Mouse (Mus musculus): ENCODE results near the gene Mapkbp1. TPM values are rescaled to one million over a fixed set of nuclear protein-coding genes. Genes with fewer than 3 reads are reported as not detected.
A peak's percentile ranks its signal among the peaks of the same experiment; 100 is the strongest.

Mapkbp1 gene
- polyA plus RNA-seq, 1 experiment from 2014 or later = 1.1 TPM

DNA sequence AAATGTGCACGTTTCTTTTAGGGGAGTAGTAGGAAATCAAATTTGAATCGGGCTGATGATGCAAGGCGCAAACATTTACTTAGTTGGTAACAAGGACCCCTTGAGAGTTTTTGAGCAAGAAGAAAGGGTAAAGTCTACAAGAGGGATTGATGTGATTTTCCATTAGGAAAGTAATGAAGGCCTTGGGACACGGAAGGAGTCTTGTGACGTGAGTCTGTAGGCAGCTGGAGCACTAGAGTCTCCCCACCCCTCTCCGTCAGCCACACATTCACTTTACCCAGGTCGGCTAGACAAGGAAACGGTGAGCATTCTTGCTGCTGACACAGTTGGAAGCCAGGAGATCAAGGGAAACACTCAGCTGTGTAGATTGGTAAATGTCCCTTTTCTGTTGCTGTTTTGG, 13.4 kb downstream of the Mapkbp1 start:
- Histone ChIP-seq H3K9me3 (ENCODE audit: control insufficient read depth, low read length) (no peaks in the 10 kb centered on the region), H3K9ac (ENCODE audit: low read length) (no peak overlapping the region), H3K4me1 (replicated peaks; ENCODE audit: control insufficient read depth, insufficient read depth) (no peaks in the 10 kb centered on the region), H3K4me2 (replicated peaks; ENCODE audit: low read depth) (no peak overlapping the region), H3K27me3 (ENCODE audit: control insufficient read depth, insufficient read depth, low read length) (no peaks in the 10 kb centered on the region), H3K27ac (replicated peaks) (no peak overlapping the region), H3K36me3 (ENCODE audit: control insufficient read depth, insufficient read depth, low read length) (no peaks in the 10 kb centered on the region; the same call in 1 of the 2 replicates), H3K4me3 (ENCODE audit: low read depth, low read length) (no peak overlapping the region)
- 0 out of 2 replicates have a peak, but pooled peaks have one; percentile 40 for ATAC-seq (ENCODE audit: low FRiP score, low TSS enrichment)
- no peak for TF ChIP-seq EP300 (optimal IDR thresholded peaks at IDR 0.05)
- no peak for TF ChIP-seq CTCF (IDR thresholded peaks at IDR 0.05; ENCODE audit: low read depth)
- peak; percentile 41 for DNase-seq (ENCODE audit: low spot score)
- WGBS = 67% methylated on average over 8 of the region's 8 CpGs

GRCm38 (mm10) chr2:119986369-119986768, 13.9 kb downstream of the Mapkbp1 start:
- H3K27ac ChIP-seq (replicated peaks) = no peak overlapping the region
- DNase-seq (ENCODE audit: low spot score) (peak; percentile 23), ATAC-seq (ENCODE audit: low FRiP score, low TSS enrichment) (no peak)
- H3K9ac ChIP-seq (ENCODE audit: low read length) = no peak overlapping the region
- no peak for TF ChIP-seq CTCF (IDR thresholded peaks at IDR 0.05; ENCODE audit: low read depth)
- no peak for TF ChIP-seq EP300 (optimal IDR thresholded peaks at IDR 0.05)
- WGBS = 58% methylated on average over 6 of the region's 6 CpGs
- H3K4me1 ChIP-seq (replicated peaks; ENCODE audit: control insufficient read depth, insufficient read depth) = no peaks in the 10 kb centered on the region
- H3K4me2 ChIP-seq (replicated peaks; ENCODE audit: low read depth) = no peak overlapping the region
- H3K27me3 ChIP-seq (ENCODE audit: control insufficient read depth, insufficient read depth, low read length) = no peaks in the 10 kb centered on the region
- no peaks in the 10 kb centered on the region for H3K9me3 ChIP-seq (ENCODE audit: control insufficient read depth, low read length)
- no peak overlapping the region for H3K4me3 ChIP-seq (ENCODE audit: low read depth, low read length)
- H3K36me3 ChIP-seq (ENCODE audit: control insufficient read depth, insufficient read depth, low read length) = no peaks in the 10 kb centered on the region; the same call in 1 of the 2 replicates

DNA sequence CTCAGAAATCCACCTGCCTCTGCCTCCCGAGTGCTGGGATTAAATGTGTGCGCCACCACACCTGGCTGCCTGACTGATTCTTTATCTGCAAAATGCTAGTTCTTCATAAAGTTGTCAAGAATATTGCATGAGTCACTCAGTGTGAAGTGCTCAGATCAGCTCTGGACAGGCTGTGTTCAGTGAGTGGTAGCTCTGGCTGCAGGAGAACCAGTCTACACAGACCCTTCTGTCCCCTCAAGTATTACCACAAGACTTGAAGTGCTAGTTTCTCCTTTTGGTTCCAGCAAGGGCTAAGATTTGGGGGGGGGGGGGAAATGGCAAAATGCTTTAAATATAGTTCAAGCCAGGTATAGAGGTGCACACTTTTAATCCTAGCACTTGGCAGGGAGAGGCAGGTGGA, 14.9 kb downstream of the Mapkbp1 start:
- Histone ChIP-seq H3K27ac (replicated peaks) (no peak overlapping the region), H3K27me3 (ENCODE audit: control insufficient read depth, insufficient read depth, low read length) (no peaks in the 10 kb centered on the region), H3K4me2 (replicated peaks; ENCODE audit: low read depth) (no peak overlapping the region), H3K4me3 (ENCODE audit: low read depth, low read length) (no peak overlapping the region), H3K4me1 (replicated peaks; ENCODE audit: control insufficient read depth, insufficient read depth) (no peaks in the 10 kb centered on the region), H3K9me3 (ENCODE audit: control insufficient read depth, low read length) (no peaks in the 10 kb centered on the region), H3K36me3 (ENCODE audit: control insufficient read depth, insufficient read depth, low read length) (no peaks in the 10 kb centered on the region), H3K9ac (ENCODE audit: low read length) (no peak overlapping the region)
- ATAC-seq (ENCODE audit: low FRiP score, low TSS enrichment) (no peak), DNase-seq (ENCODE audit: low spot score) (no peak)
- TF ChIP-seq EP300 (optimal IDR thresholded peaks at IDR 0.05) (no peak), CTCF (IDR thresholded peaks at IDR 0.05; ENCODE audit: low read depth) (no peak)
- WGBS = 84% methylated on average over 2 of the region's 2 CpGs

DNA sequence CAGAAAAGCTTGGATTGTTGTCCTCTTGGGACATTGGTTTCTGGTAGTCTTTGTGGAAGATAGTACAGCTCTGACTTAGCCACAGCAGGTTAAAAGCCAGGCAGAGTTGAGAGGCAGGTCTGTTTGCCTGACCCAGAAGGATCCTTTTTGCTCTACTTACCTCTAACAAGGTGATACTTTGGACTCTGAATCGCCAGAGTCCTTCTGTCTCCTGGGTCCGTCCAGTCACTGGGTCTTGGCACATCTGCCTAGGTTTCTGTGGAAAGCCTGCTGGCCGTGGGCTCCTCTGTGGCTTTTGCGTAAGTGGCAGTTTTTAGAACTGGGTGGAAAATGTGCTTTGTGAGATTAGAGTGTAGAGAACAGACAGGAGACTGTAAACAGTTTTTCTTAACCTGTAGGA, 16.5 kb downstream of the Mapkbp1 start:
- no peaks in the 10 kb centered on the region for H3K36me3 ChIP-seq (ENCODE audit: control insufficient read depth, insufficient read depth, low read length)
- WGBS = 81% methylated on average over 4 of the region's 4 CpGs
- no peak overlapping the region for H3K4me2 ChIP-seq (replicated peaks; ENCODE audit: low read depth)
- H3K4me1 ChIP-seq (replicated peaks; ENCODE audit: control insufficient read depth, insufficient read depth) = no peaks in the 10 kb centered on the region
- H3K4me3 ChIP-seq (ENCODE audit: low read depth, low read length) = no peak overlapping the region
- H3K9me3 ChIP-seq (ENCODE audit: control insufficient read depth, low read length) = no peaks in the 10 kb centered on the region
- H3K27me3 ChIP-seq (ENCODE audit: control insufficient read depth, insufficient read depth, low read length) = no peaks in the 10 kb centered on the region
- no peak overlapping the region for H3K9ac ChIP-seq (ENCODE audit: low read length)
- DNase-seq (ENCODE audit: low spot score) (no peak), ATAC-seq (ENCODE audit: low FRiP score, low TSS enrichment) (no peak)
- TF ChIP-seq EP300 (optimal IDR thresholded peaks at IDR 0.05) (no peak), CTCF (IDR thresholded peaks at IDR 0.05; ENCODE audit: low read depth) (no peak)
- H3K27ac ChIP-seq (replicated peaks) = no peak overlapping the region

DNA sequence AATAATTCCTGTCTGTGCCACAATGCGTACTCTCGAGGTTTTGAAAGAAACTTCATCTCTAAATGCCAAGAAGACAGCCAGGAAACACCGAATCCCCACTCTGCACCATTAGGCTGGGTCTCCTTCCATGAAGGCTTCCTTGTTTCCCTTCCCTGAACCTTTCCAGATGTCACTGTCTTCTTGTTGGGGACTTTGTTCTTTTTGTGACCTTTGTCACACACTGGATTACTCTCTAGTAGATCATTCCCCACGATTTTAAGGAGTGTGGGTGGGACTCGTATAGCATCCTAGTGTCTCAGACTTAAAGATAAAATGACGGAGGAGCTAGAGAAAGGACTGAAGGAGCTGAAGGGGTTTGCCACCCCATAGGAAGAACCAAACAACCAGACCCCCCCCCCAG, 18.4 kb downstream of the Mapkbp1 start:
- DNase-seq (ENCODE audit: low spot score) (no peak), ATAC-seq (ENCODE audit: low FRiP score, low TSS enrichment) (no peak)
- Histone ChIP-seq H3K27ac (replicated peaks) (no peak overlapping the region), H3K4me2 (replicated peaks; ENCODE audit: low read depth) (no peak overlapping the region), H3K4me1 (replicated peaks; ENCODE audit: control insufficient read depth, insufficient read depth) (peaks cover 3% of the 10 kb centered on the region), H3K9ac (ENCODE audit: low read length) (no peak overlapping the region), H3K36me3 (ENCODE audit: control insufficient read depth, insufficient read depth, low read length) (no peaks in the 10 kb centered on the region), H3K4me3 (ENCODE audit: low read depth, low read length) (no peak overlapping the region), H3K27me3 (ENCODE audit: control insufficient read depth, insufficient read depth, low read length) (no peaks in the 10 kb centered on the region), H3K9me3 (ENCODE audit: control insufficient read depth, low read length) (no peaks in the 10 kb centered on the region)
- no peak for TF ChIP-seq CTCF (IDR thresholded peaks at IDR 0.05; ENCODE audit: low read depth)
- TF ChIP-seq EP300 (optimal IDR thresholded peaks at IDR 0.05) = no peak
- WGBS = 78% methylated on average over 6 of the region's 6 CpGs

GRCm38 (mm10) chr2:119992349-119992748, 19.9 kb downstream of the Mapkbp1 start:
- Histone ChIP-seq H3K9ac (ENCODE audit: low read length) (no peak overlapping the region), H3K4me1 (replicated peaks; ENCODE audit: control insufficient read depth, insufficient read depth) (peaks cover 3% of the 10 kb centered on the region), H3K4me3 (ENCODE audit: low read depth, low read length) (no peak overlapping the region), H3K36me3 (ENCODE audit: control insufficient read depth, insufficient read depth, low read length) (no peaks in the 10 kb centered on the region), H3K4me2 (replicated peaks; ENCODE audit: low read depth) (no peak overlapping the region), H3K9me3 (ENCODE audit: control insufficient read depth, low read length) (no peaks in the 10 kb centered on the region), H3K27me3 (ENCODE audit: control insufficient read depth, insufficient read depth, low read length) (no peaks in the 10 kb centered on the region), H3K27ac (replicated peaks) (no peak overlapping the region)
- TF ChIP-seq EP300 (optimal IDR thresholded peaks at IDR 0.05) = no peak
- TF ChIP-seq CTCF (IDR thresholded peaks at IDR 0.05; ENCODE audit: low read depth) = no peak
- DNase-seq (ENCODE audit: low spot score) (no peak), ATAC-seq (ENCODE audit: low FRiP score, low TSS enrichment) (no peak)
- WGBS = 78% methylated on average over 2 of the region's 2 CpGs

Data from stomach, postnatal 0 days (tissue).